Mouse (Mus musculus) C3H10T1/2 (cell line): ENCODE measurements around the gene Gm17689. TPM values are rescaled to one million over a fixed set of nuclear protein-coding genes. Genes with fewer than 3 reads are reported as not detected.

Source experiments
- polyA plus RNA-seq, 2 experiments: library from polyadenylated mRNA; unstranded; fragments of >200 nt; fragmentation: generic; extraction: Trizol; gene quantifications; one replicate each; pipeline ENCODE4 v1.2.1; 2012; ENCODE audit warnings: missing spikeins in 2 of 2

The Gm17689 gene
- polyA plus RNA-seq, result not detected

DNA sequence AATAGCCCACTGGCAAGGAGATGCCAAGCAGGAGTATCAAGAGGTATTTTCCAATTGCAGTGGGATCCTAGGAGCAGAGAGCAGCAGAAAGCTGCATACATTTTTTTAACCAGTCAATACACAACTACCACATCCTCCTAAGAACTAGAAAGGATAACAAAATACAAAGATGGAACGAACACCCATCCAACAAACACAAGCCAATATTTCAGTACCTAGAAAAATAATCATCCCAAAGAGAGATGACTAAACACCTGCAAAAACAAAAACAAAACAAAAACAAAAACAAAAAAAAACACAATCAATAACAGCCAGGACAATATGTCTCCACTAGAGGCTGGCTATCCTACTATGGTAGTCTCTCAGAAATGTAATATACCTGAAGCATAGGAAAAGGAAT, at the start of gene Gm17689:
Gm17689 (minus strand) TSS at position 101 of the 400 bp plus-strand sequence.

DNA sequence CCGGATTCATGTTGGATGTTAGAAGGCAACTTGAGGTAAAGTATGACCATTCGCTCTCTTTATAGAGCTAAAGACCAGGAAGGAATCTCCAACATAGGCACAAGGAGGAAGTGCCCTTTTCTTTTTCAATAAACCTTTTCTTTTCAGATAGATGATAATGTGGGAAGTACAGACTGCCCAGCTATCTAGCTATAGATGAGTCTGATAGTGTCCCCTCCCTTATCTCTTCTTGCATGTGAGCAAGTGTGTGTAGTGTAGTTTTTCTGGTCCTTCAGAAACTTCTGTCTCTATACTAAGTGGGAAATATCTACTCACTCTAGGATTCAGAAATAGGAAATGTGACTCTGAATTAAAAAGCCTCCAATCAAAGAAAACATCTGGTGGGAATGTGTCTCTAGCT, 40.6 kb downstream of the Gm17689 start, which contains the start of gene Gm5615:
Gm5615 (minus strand) TSS at position 101 of the 400 bp plus-strand sequence.

Other genes starting within 250 kb of the Gm17689 start
- gene Gm7257, start 150.8 kb downstream of the Gm17689 start, polyA plus RNA-seq, result not detected
- not detected for gene Gm9513, start 107.0 kb downstream of the Gm17689 start, polyA plus RNA-seq
- not detected for gene Gm5615, start 40.7 kb downstream of the Gm17689 start, polyA plus RNA-seq
- gene A630095E13Rik, start 60.7 kb upstream of the Gm17689 start, polyA plus RNA-seq, result under 1 TPM; 0.04 to 0.27 TPM
- gene Acrv1, start 110.6 kb upstream of the Gm17689 start, polyA plus RNA-seq, result not detected
- gene Chek1, start 144.4 kb upstream of the Gm17689 start, polyA plus RNA-seq, result 1 to 10 TPM; 1.6 to 2.3 TPM
- 100 to 1,000 TPM in 1 of 2 experiments, 10 to 100 TPM in 1; 37.4 to 132 TPM for gene Stt3a, start 185.0 kb upstream of the Gm17689 start, polyA plus RNA-seq
- gene Ei24, start 214.8 kb upstream of the Gm17689 start, polyA plus RNA-seq, result 10 to 100 TPM; 38.2 to 53.6 TPM
- gene Fez1, start 239.2 kb upstream of the Gm17689 start, polyA plus RNA-seq, result 1 to 10 TPM in 1 of 2 experiments, under 1 TPM in 1; 0.44 to 3.0 TPM